Mouse (Mus musculus) MEL (cell line): ENCODE measurements at regions not wholly inside any gene's neighbourhood (a gene's known extent, or its start where the extent isn't known, plus 50 kb on each side); places are given as distances from the start of the nearest gene placed in this dataset.
A peak's percentile ranks its signal among the peaks of the same experiment; 100 is the strongest.

ENCODE experiments used
- DNase-seq: peaks from one replicate; pipeline ENCODE4 v3.0.0; 2011; ENCODE audit warnings: low read depth, low spot score
- H3K27ac ChIP-seq: 2 replicates; pipeline ENCODE4 v1.5.1; 2012; ENCODE audit warnings: low read depth, mild to moderate bottlenecking, control low read depth, low read length, moderate library complexity; ENCODE audit not compliant: control insufficient read depth
- H3K27me3 ChIP-seq, 2 experiments: fragments of 150-350 bp in 1 of 2; sonication (generic) in 1 of 2; 2 replicates each; pipeline ENCODE4 v1.6.1; 2012; ENCODE audit warnings: low read length in 2 of 2, mild to moderate bottlenecking in 2 of 2, improper control_type of control experiment in 1 of 2, moderate library complexity in 1 of 2; ENCODE audit not compliant: insufficient read depth in 2 of 2, control insufficient read depth in 1 of 2
- H3K36me3 ChIP-seq, 2 experiments: 2 replicates each; pipeline ENCODE4 v1.6.1; 2012 to 2014; ENCODE audit warnings: low read length in 2 of 2, improper control_type of control experiment in 1 of 2, inconsistent platforms in 1 of 2, mild to moderate bottlenecking in 1 of 2; ENCODE audit not compliant: insufficient read depth in 2 of 2, control insufficient read depth in 1 of 2
- H3K4me1 ChIP-seq, 2 experiments: fragments of 150-350 bp in 1 of 2; sonication (generic) in 1 of 2; 2 replicates each; pipeline ENCODE4 v1.6.1; 2012; ENCODE audit warnings: low read length in 2 of 2, improper control_type of control experiment in 1 of 2, mild to moderate bottlenecking in 1 of 2; ENCODE audit not compliant: insufficient read depth in 2 of 2, control insufficient read depth in 1 of 2
- H3K4me3 ChIP-seq, 2 experiments: fragments of 150-350 bp in 1 of 2; sonication (generic) in 1 of 2; 2 replicates each; pipeline ENCODE4 v1.5.1; 2012; ENCODE audit warnings: low read depth in 2 of 2, low read length in 2 of 2, mild to moderate bottlenecking in 2 of 2, moderate library complexity in 2 of 2, control low read depth in 1 of 2, improper control_type of control experiment in 1 of 2; ENCODE audit not compliant: control insufficient read depth in 1 of 2, insufficient read depth in 1 of 2
- H3K79me2 ChIP-seq: 2 replicates; pipeline ENCODE4 v1.6.1; 2012; ENCODE audit warnings: mild to moderate bottlenecking, low read length, moderate library complexity; ENCODE audit not compliant: control insufficient read depth, poor library complexity, insufficient read depth
- H3K9ac ChIP-seq: 2 replicates; pipeline ENCODE4 v1.6.1; 2012; ENCODE audit warnings: low read depth, mild to moderate bottlenecking, control low read depth, low read length, moderate library complexity; ENCODE audit not compliant: control insufficient read depth, poor library complexity, severe bottlenecking
- H3K9me3 ChIP-seq: fragments of 150-350 bp; sonication (generic); replicated peaks from 2 replicates; pipeline ENCODE4 v1.6.1; 2012; ENCODE audit warnings: mild to moderate bottlenecking, low read length, improper control_type of control experiment, moderate library complexity; ENCODE audit not compliant: insufficient read depth
- CTCF ChIP-seq, 3 experiments: IDR thresholded peaks in 2 of 3; conservative IDR thresholded peaks in 1 of 3; 2 replicates each; pipeline ENCODE4 v1.5.1; 2011 to 2012; ENCODE audit warnings: low read length in 3 of 3, low read depth in 2 of 3, mild to moderate bottlenecking in 2 of 3, improper control_type of control experiment in 1 of 3, inconsistent platforms in 1 of 3, mixed read lengths in 1 of 3, moderate library complexity in 1 of 3; ENCODE audit not compliant: control insufficient read depth in 1 of 3, insufficient read depth in 1 of 3, poor library complexity in 1 of 3, severe bottlenecking in 1 of 3
- GABPA ChIP-seq: IDR thresholded peaks from 2 replicates; pipeline ENCODE4 v1.6.1; 2012; ENCODE audit warnings: low read depth, mild to moderate bottlenecking, inconsistent platforms, low read length, improper control_type of control experiment, moderate library complexity
- HCFC1 ChIP-seq: IDR thresholded peaks from 2 replicates; pipeline ENCODE4 v1.6.1; 2012; ENCODE audit warnings: low read depth, mild to moderate bottlenecking, inconsistent platforms, low read length, improper control_type of control experiment, moderate library complexity
- JUND ChIP-seq: IDR thresholded peaks from 2 replicates; pipeline ENCODE4 v1.6.1; 2011; ENCODE audit warnings: low read depth, mild to moderate bottlenecking, improper control_type of control experiment, low read length
- KAT2A ChIP-seq: conservative IDR thresholded peaks from 2 replicates; pipeline ENCODE4 v1.6.1; 2012; ENCODE audit warnings: low read depth, low read length, improper control_type of control experiment, inconsistent platforms
- MAFK ChIP-seq: IDR thresholded peaks from 2 replicates; pipeline ENCODE4 v1.6.1; 2011; ENCODE audit warnings: low read depth, mild to moderate bottlenecking, low read length, improper control_type of control experiment, borderline replicate concordance
- MAX ChIP-seq: IDR thresholded peaks from 2 replicates; pipeline ENCODE4 v1.6.1; 2011; ENCODE audit warnings: low read length, improper control_type of control experiment
- MAZ ChIP-seq: IDR thresholded peaks from 2 replicates; pipeline ENCODE4 v1.6.1; 2012; ENCODE audit warnings: low read depth, mild to moderate bottlenecking, inconsistent platforms, low read length, improper control_type of control experiment
- MYB ChIP-seq: IDR thresholded peaks from 2 replicates; pipeline ENCODE4 v1.6.1; 2011; ENCODE audit warnings: mild to moderate bottlenecking, low read depth, low read length, improper control_type of control experiment
- POLR2A ChIP-seq, 2 experiments: IDR thresholded peaks; 2 replicates each; pipeline ENCODE4 v1.6.1; 2011 to 2012; ENCODE audit warnings: low read length in 2 of 2, mild to moderate bottlenecking in 2 of 2, control low read depth in 1 of 2, improper control_type of control experiment in 1 of 2, low read depth in 1 of 2, moderate library complexity in 1 of 2; ENCODE audit not compliant: control insufficient read depth in 1 of 2, insufficient read depth in 1 of 2, poor library complexity in 1 of 2
- RAD21 ChIP-seq: IDR thresholded peaks from 2 replicates; pipeline ENCODE4 v1.6.1; 2011; ENCODE audit warnings: mild to moderate bottlenecking, low read depth, low read length, improper control_type of control experiment
- RCOR1 ChIP-seq: IDR thresholded peaks from 2 replicates; pipeline ENCODE4 v1.6.1; 2012; ENCODE audit warnings: low read depth, mild to moderate bottlenecking, inconsistent platforms, low read length, improper control_type of control experiment
- SMC3 ChIP-seq: IDR thresholded peaks from 2 replicates; pipeline ENCODE4 v1.6.1; 2011; ENCODE audit warnings: low read depth, low read length, improper control_type of control experiment
- ZC3H11A ChIP-seq: IDR thresholded peaks from 2 replicates; pipeline ENCODE4 v1.6.1; 2012; ENCODE audit warnings: low read depth, mild to moderate bottlenecking, inconsistent platforms, low read length, improper control_type of control experiment
- ZKSCAN1 ChIP-seq: IDR thresholded peaks from 2 replicates; pipeline ENCODE4 v1.6.1; 2012; ENCODE audit warnings: low read depth, mild to moderate bottlenecking, inconsistent platforms, low read length, improper control_type of control experiment, moderate library complexity

DNA sequence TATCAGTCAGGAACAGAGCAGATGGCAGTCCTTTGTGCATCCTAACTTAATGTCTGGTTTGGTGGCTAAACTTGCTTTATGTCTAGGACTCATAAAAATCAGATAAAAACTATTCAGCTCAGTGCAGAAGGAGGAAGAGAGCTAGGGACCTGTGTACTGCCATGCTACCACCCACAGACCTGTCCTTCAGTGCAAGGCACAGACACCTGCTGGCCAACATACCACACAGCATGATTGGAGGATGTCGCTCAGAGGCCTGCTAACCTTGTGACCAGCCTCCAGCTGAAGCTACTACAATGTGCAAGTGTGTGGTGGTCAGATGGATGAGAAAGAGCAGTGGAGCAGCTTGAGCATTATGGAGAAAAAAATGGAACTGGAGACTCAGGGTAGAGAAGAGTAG is 73.0 kb upstream of the Ppp6c start:
- H3K4me3 ChIP-seq: no peak overlapping the region
- H3K27me3 ChIP-seq: peaks cover 0 to 1% of the 10 kb centered on the region in 2 experiments; a peak in 1 of 4 replicates
- H3K27ac ChIP-seq: no peak overlapping the region
- H3K36me3 ChIP-seq: no peaks in the 10 kb centered on the region
- H3K79me2 ChIP-seq: no peaks in the 10 kb centered on the region
- no peak for TF ChIP-seq MAX
- no peak for TF ChIP-seq POLR2A (IDR thresholded peaks at IDR 0.05; ENCODE audit: control insufficient read depth in 1 of 2, insufficient read depth in 1 of 2, low read depth in 1 of 2, low read length in 2 of 2, poor library complexity in 1 of 2)
- TF ChIP-seq KAT2A: no peak
- TF ChIP-seq HCFC1: no peak
- H3K9ac ChIP-seq: no peak overlapping the region
- DNase-seq: no peak
- no peaks in the 10 kb centered on the region for H3K4me1 ChIP-seq
- H3K9me3 ChIP-seq: no peaks in the 10 kb centered on the region

DNA sequence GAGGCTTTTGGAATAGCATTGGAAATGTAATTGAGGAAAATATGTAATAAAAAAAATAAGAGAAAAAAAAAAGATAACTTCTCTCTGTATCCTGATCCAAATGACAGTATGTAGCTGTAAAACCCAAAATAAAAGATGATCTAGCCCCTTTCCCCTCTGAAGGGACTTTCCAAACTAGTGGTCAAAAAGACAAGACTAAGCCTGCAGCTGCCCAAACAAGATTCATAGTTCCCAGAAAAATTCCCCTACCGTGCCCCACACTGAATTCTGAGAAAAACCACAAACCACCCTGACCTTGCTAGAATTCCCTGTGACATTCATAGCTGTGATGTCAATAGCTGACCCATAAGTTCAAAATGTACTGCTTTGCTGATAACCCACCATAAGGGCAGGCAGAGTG is 69.2 kb upstream of the Ppp6c start:
- Histone ChIP-seq H3K27ac (no peak overlapping the region), H3K4me3 (no peak overlapping the region), H3K79me2 (no peaks in the 10 kb centered on the region), H3K9me3 (no peaks in the 10 kb centered on the region), H3K9ac (no peak overlapping the region), H3K27me3 (peaks cover 0 to 1% of the 10 kb centered on the region in 2 experiments; a peak in 1 of 4 replicates), H3K36me3 (no peaks in the 10 kb centered on the region), H3K4me1 (no peaks in the 10 kb centered on the region)
- TF ChIP-seq JUND: no peak
- no peak for TF ChIP-seq MYB
- DNase-seq: no peak

GRCm38 (mm10) chr2:39278218-39278617 is 52.0 kb upstream of the Ppp6c start:
- Histone ChIP-seq H3K79me2 (no peaks in the 10 kb centered on the region), H3K9me3 (no peaks in the 10 kb centered on the region), H3K36me3 (no peaks in the 10 kb centered on the region), H3K27me3 (no peaks in the 10 kb centered on the region; a peak in 1 of 4 replicates), H3K4me1 (no peaks in the 10 kb centered on the region), H3K9ac (no peak overlapping the region), H3K4me3 (no peak overlapping the region), H3K27ac (no peak overlapping the region)
- TF ChIP-seq ZC3H11A (peak; percentile 54), RCOR1 (no peak), SMC3 (peak; percentile 64), CTCF (IDR thresholded peaks at IDR 0.05 in 2 of 3, conservative IDR thresholded peaks at IDR 0.05 in 1 of 3; ENCODE audit: control insufficient read depth in 1 of 3, insufficient read depth in 1 of 3, low read depth in 2 of 3, low read length in 3 of 3, poor library complexity in 1 of 3, severe bottlenecking in 1 of 3) (peak in 1 of 3 experiments; percentile 53; a peak in 2 of 6 replicates), ZKSCAN1 (no peak), JUND (no peak), RAD21 (peak; percentile 52), MAZ (no peak), MAFK (no peak), GABPA (no peak)
- peak; percentile 5 for DNase-seq
